Mouse (Mus musculus) intestine, embryonic 16.5 days (tissue): ENCODE measurements around the gene Runx2. TPM values are rescaled to one million over a fixed set of nuclear protein-coding genes. Genes with fewer than 3 reads are reported as not detected.

Experiments
- ATAC-seq: fragments of 200-750 bp; cut with Nextera tagmentation; 2 replicates; pipeline ENCODE4 v1.8.0; 2017; ENCODE audit warnings: moderate TSS enrichment, moderate library complexity
- H3K27ac ChIP-seq: fragments of 300-500 bp; sonication (generic); 2 replicates; pipeline ENCODE4 v1.5.1; 2014; ENCODE audit warnings: mild to moderate bottlenecking, low read length
- H3K27me3 ChIP-seq: fragments of 300-500 bp; sonication (generic); replicated peaks from 2 replicates; pipeline ENCODE4 v1.6.1; 2014; ENCODE audit warnings: low read length, control low read depth, mixed read lengths; ENCODE audit not compliant: control insufficient read depth, insufficient read depth
- H3K36me3 ChIP-seq: fragments of 300-500 bp; sonication (generic); 2 replicates; pipeline ENCODE4 v1.6.1; 2014; ENCODE audit warnings: low read length, control low read depth; ENCODE audit not compliant: control insufficient read depth, insufficient read depth
- H3K4me1 ChIP-seq: fragments of 300-500 bp; sonication (generic); 2 replicates; pipeline ENCODE4 v1.6.1; 2014; ENCODE audit warnings: low read length, control low read depth, mixed read lengths; ENCODE audit not compliant: control insufficient read depth, insufficient read depth
- H3K4me2 ChIP-seq: fragments of 300-500 bp; sonication (generic); 2 replicates; pipeline ENCODE4 v1.6.1; 2014; ENCODE audit warnings: low read depth, low read length, control low read depth
- H3K4me3 ChIP-seq: fragments of 300-500 bp; sonication (generic); 2 replicates; pipeline ENCODE4 v1.5.1; 2014; ENCODE audit warnings: mild to moderate bottlenecking, low read length
- H3K9ac ChIP-seq: fragments of 300-500 bp; sonication (generic); 2 replicates; pipeline ENCODE4 v1.6.1; 2014; ENCODE audit warnings: low read depth, low read length
- H3K9me3 ChIP-seq: fragments of 300-500 bp; sonication (generic); 2 replicates; pipeline ENCODE4 v1.6.1; 2016; ENCODE audit warnings: low read length, control low read depth; ENCODE audit not compliant: control insufficient read depth
- whole genome bisulfite sequencing: fragments of 180-500 bp; shearing (Covaris S2); extraction: QIAGEN DNeasy Blood & Tissue Kit; methylation state at CpG from one replicate; pipeline ENCODE4 v1.1.7; 2014; 5-methylcytosine and 5-hydroxymethylcytosine counted together
- polyA plus RNA-seq: library from polyadenylated mRNA; unstranded; fragments of >200 nt; fragmentation: Nextera tagmentation; extraction: Ambion mirVana; gene quantifications from 2 replicates; pipeline ENCODE4 v1.2.1, GENCODE M21; 2015

Gene Runx2
- 0.62 and 0.91 TPM in 2 replicates for polyA plus RNA-seq

DNA sequence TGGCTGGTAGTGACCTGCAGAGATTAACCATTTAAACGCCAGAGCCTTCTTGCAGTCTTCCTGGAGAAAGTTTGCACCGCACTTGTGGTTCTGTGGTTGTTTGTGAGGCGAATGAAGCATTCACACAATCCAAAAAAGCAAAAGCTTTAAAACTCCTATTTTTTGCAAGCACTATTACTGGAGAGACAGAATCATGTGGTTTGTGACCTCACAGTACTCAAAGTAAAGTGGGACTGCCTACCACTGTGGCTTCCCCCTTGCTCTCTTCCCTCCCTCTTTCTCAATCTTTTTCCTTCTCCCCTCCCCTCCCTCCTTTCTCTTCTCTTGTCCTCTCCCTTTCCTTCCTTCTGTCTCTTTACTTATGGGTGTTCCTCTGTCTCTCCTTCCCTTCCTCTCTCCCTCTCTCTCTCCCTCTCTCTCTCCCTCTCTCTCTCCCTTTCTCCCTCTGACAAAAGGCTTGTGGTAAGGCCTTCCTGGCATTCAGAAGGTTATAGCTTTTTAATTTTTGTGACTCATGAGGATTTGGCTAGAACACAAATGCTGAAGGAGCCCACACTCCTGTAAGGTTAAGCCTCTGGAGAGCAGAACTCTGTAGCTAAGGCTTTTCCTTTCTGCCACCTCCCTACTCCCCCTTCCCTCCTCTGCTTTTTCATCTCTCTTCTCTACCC, at the start of gene Runx2:
TSS of gene Runx2 (minus strand) at position 290 of the 668 bp plus-strand sequence.
- Histone ChIP-seq H3K4me1 (no peaks in the 10 kb centered on the region; the same call in 1 of the 2 replicates), H3K4me3 (no peak within 1 kb of the TSS), H3K9ac (no peak within 1 kb of the TSS), H3K36me3 (no peaks in the 10 kb centered on the region), H3K9me3 (no peaks in the 10 kb centered on the region), H3K27me3 (no peaks in the 10 kb centered on the region), H3K4me2 (no peak within 1 kb of the TSS), H3K27ac (no peak within 1 kb of the TSS)
- no peak for ATAC-seq
- 47% methylated on average over 3 of the region's 3 CpGs for WGBS

DNA sequence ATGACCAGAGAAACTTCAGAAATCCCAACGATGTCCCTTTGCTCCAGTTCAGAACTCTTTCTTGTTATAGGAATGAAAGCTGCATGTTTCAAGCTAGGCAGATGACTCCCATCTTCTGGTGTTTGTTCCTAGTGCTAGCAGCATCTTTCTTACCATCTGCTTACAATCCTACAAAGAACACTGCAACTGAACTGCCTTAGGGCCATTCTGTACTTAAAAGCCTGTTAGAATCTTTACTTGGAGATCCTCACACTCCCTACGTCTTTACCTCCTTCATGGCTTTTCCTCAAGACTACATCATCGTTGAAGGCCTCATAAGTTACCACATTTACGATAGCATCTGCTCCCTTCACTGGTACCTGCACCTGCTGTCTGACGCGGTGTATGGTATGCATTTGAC, 48.6 kb upstream of the Runx2 start:
- Histone ChIP-seq H3K9ac (no peak overlapping the region), H3K27ac (no peak overlapping the region), H3K36me3 (no peaks in the 10 kb centered on the region), H3K4me2 (no peak overlapping the region), H3K4me3 (no peak overlapping the region), H3K4me1 (no peaks in the 10 kb centered on the region), H3K9me3 (no peaks in the 10 kb centered on the region), H3K27me3 (no peaks in the 10 kb centered on the region)
- no peak for ATAC-seq
- 95% methylated on average over 6 of the region's 6 CpGs for WGBS

DNA sequence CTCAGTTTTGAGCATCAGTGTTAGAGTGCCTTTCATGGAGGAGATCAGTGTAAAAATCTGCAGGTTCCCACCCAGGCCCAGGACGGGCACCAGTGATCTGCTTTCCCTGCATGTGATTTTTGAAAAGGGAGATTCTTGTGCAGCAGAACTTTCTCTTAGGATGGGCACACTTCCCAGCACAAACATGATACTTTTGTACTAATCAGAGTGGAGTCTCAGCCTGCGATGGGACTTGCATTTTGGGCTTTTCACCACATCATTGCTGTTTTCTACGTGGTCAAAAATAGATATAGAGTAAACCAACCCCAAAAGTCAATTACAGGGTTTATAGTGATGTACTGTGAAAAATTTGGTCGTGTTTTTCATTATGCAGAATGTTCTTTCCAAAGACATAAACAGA, 27.6 kb upstream of the Runx2 start:
- Histone ChIP-seq H3K4me2 (no peak overlapping the region), H3K4me3 (no peak overlapping the region), H3K27ac (no peak overlapping the region), H3K36me3 (no peaks in the 10 kb centered on the region), H3K9me3 (no peaks in the 10 kb centered on the region), H3K9ac (no peak overlapping the region), H3K27me3 (no peaks in the 10 kb centered on the region), H3K4me1 (no peaks in the 10 kb centered on the region)
- 79% methylated on average over 4 of the region's 4 CpGs for WGBS
- no peak for ATAC-seq

DNA sequence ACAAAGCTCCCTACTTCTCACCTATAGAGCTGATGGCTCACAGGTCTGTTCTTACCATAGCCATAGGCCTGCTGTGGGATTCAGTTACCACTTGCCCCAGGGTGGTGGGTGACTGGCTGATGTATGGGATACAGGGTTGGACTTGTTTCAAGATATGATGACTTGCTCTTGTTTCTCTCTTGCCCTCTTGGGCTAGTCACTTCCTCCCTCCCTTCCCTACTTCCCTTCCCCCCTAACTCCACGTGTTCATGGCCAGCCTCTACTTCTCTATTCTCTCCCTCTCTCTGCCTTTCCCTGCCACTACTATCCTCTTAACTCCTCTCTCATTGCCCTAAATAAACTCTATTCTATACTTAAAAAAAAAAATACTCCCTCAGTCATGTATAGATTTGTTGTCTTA, 16.6 kb upstream of the Runx2 start:
- no peak overlapping the region for H3K9ac ChIP-seq
- ATAC-seq: no peak
- no peaks in the 10 kb centered on the region for H3K4me1 ChIP-seq
- no peaks in the 10 kb centered on the region for H3K9me3 ChIP-seq
- no peak overlapping the region for H3K4me2 ChIP-seq
- H3K4me3 ChIP-seq: no peak overlapping the region
- H3K27me3 ChIP-seq: no peaks in the 10 kb centered on the region
- 56% methylated on average over 1 of the region's 1 CpGs for WGBS
- H3K36me3 ChIP-seq: no peaks in the 10 kb centered on the region
- H3K27ac ChIP-seq: no peak overlapping the region

DNA sequence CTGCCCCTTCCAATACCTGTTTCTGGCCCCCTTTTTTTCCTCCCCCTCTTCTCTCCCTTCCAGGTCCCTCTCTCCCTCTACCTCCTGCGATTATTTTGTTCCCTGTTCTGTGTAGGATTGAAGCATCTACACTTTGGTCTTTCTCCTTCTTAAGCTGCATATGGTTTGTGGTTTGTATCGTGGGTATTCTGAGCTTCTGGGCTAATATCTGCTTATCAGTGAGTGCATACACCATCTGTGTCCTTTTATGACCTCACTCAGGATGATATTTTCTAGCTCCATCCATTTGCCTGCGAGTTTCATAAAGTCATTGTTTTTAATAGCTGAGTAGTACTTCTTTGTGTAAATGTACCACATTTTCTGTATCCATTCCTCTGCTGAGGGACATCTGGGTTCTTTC, 15.0 kb upstream of the Runx2 start:
- H3K9ac ChIP-seq: no peak overlapping the region
- H3K4me1 ChIP-seq: no peaks in the 10 kb centered on the region
- no peak for ATAC-seq
- H3K36me3 ChIP-seq: no peaks in the 10 kb centered on the region
- no peak overlapping the region for H3K4me3 ChIP-seq
- H3K27me3 ChIP-seq: no peaks in the 10 kb centered on the region
- no peaks in the 10 kb centered on the region for H3K9me3 ChIP-seq
- no peak overlapping the region for H3K4me2 ChIP-seq
- no peak overlapping the region for H3K27ac ChIP-seq
- WGBS: 82% methylated on average over 3 of the region's 3 CpGs

DNA sequence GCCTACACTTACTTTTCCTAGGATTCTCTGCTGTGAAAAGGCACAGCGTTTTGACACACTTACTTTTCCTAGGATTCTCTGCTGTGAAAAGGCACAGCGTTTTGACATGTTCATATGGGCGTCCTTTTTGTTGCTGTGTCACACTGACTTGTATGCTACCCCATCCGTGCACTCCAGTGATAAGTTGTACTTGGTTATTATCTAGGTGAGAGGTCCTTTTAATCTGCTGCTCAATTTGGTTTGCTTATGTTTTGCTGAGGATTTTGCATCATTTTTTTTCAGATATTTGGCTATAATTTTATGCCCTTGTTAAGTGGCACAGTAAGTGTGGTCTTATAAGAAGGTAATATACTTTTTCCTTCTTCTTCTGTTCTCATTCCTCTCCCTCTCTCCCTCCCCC, 13.4 kb upstream of the Runx2 start:
- no peak overlapping the region for H3K4me2 ChIP-seq
- H3K9me3 ChIP-seq: no peaks in the 10 kb centered on the region
- H3K36me3 ChIP-seq: no peaks in the 10 kb centered on the region
- H3K9ac ChIP-seq: no peak overlapping the region
- ATAC-seq: no peak
- H3K4me3 ChIP-seq: no peak overlapping the region
- H3K27ac ChIP-seq: no peak overlapping the region
- H3K4me1 ChIP-seq: no peaks in the 10 kb centered on the region
- WGBS: 81% methylated on average over 4 of the region's 4 CpGs
- H3K27me3 ChIP-seq: no peaks in the 10 kb centered on the region

DNA sequence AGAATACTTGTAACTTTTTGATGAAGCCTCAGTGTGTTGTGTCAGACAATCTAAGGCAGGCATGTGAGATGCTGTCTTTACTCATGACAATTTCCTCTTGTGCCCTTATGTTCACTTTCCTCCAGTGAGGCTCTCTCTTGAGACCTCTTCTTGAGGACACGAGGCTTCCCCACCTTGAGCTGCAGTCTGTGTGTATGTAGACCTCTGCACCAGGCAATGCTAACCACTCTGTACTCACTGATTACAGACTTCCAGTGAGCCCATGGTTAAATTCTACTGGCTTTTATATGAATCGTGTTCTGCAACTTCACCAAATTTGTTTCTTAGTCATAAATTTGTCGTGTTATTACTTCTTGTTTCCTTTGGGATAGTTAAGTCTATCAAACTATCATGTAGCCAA, 12.5 kb upstream of the Runx2 start:
- no peak overlapping the region for H3K4me3 ChIP-seq
- H3K4me2 ChIP-seq: no peak overlapping the region
- 76% methylated on average over 3 of the region's 3 CpGs for WGBS
- H3K4me1 ChIP-seq: no peaks in the 10 kb centered on the region
- H3K36me3 ChIP-seq: no peaks in the 10 kb centered on the region
- no peak overlapping the region for H3K9ac ChIP-seq
- no peaks in the 10 kb centered on the region for H3K27me3 ChIP-seq
- H3K27ac ChIP-seq: no peak overlapping the region
- H3K9me3 ChIP-seq: no peaks in the 10 kb centered on the region
- no peak for ATAC-seq

DNA sequence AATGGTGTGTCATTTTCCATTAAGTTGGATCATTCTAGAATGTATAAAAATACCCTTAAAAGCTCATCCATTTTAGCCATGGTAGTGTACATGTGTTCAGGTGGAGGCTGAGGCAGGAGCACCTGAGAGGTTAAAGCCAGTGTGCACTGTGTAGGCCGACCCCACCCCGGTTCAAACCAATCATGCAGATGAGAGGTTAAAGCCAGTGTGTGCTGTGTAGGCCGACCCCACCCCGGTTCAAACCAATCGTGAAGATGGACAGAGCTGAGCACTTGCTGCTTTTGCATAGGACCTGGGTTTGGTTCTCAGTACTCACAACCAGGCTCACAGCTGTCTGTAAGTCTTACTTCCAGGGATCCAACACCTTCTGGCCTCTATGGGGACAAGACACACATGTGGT, 7.3 kb upstream of the Runx2 start:
- 88% methylated on average over 5 of the region's 5 CpGs for WGBS
- H3K27ac ChIP-seq: no peak overlapping the region
- no peak overlapping the region for H3K4me2 ChIP-seq
- H3K9me3 ChIP-seq: no peaks in the 10 kb centered on the region
- H3K4me3 ChIP-seq: no peak overlapping the region
- H3K4me1 ChIP-seq: no peaks in the 10 kb centered on the region
- H3K36me3 ChIP-seq: no peaks in the 10 kb centered on the region
- no peak overlapping the region for H3K9ac ChIP-seq
- no peak for ATAC-seq
- H3K27me3 ChIP-seq: no peaks in the 10 kb centered on the region

DNA sequence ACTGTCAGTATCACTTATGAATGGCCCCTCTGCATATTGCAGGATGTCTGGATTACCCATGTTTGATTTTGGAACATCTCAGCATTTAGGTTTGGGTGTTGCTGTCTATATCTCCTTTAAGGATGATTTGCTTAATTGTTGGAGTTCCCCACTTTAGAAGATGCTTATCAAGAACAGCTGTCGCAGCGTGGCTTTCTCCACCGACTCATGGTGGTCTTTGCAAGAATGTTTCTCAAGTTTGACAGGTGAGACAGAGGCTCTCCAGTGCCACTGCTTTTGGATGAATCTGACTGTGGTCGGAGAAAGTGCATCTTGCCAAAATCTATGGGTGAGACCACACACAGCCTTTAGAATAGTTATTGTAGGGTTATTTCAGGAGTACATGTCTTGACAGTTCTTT, 5.2 kb upstream of the Runx2 start:
- H3K27ac ChIP-seq: no peak overlapping the region
- H3K9me3 ChIP-seq: no peaks in the 10 kb centered on the region
- no peak overlapping the region for H3K4me2 ChIP-seq
- no peak for ATAC-seq
- H3K36me3 ChIP-seq: no peaks in the 10 kb centered on the region
- no peaks in the 10 kb centered on the region for H3K4me1 ChIP-seq
- no peak overlapping the region for H3K9ac ChIP-seq
- 71% methylated on average over 4 of the region's 4 CpGs for WGBS
- no peaks in the 10 kb centered on the region for H3K27me3 ChIP-seq
- no peak overlapping the region for H3K4me3 ChIP-seq

DNA sequence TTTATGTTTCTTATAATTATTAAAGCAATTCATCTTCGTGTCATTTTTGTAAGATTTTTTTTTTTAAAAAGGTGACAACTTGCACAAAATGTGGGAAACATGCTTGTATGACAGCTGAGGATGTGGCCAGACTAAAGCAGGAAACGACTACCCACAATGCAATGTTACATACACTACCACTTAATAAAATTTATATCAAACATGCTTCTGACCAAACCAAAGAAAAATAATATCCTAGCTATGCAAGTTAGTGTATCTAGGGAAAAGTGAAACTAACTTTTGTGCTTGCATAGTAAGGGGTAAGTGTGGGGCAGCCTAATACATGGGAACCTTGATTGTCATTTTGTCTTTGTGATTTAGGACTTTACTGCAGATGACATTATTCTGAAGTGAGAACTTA, 4.2 kb upstream of the Runx2 start:
- Histone ChIP-seq H3K27me3 (no peaks in the 10 kb centered on the region), H3K27ac (no peak overlapping the region), H3K4me3 (no peak overlapping the region), H3K9ac (no peak overlapping the region), H3K9me3 (no peaks in the 10 kb centered on the region), H3K36me3 (no peaks in the 10 kb centered on the region), H3K4me2 (no peak overlapping the region), H3K4me1 (no peaks in the 10 kb centered on the region; the same call in 1 of the 2 replicates)
- WGBS: 73% methylated on average over 2 of the region's 2 CpGs
- no peak for ATAC-seq
